Mouse (Mus musculus): Measurements from ENCODE around the gene Gpr137b.
"Not testable (repeated sequence)": the region's sequence is repeated elsewhere in the genome, so short reads cannot be mapped to it uniquely, and the experiment has no call there.

- TF ChIP-seq GATA1 (IDR thresholded peaks at IDR 0.05; ENCODE audit: borderline replicate concordance, low read length); FLI1 (IDR thresholded peaks at IDR 0.05; ENCODE audit: low read length): not testable (repeated sequence)
These were observed 19.8 kb downstream of the Gpr137b start for GRCm38 (mm10) chr13:13373965-13374364.

Measured in megakaryocyte, embryonic 14.5 days (primary cell).